Mouse (Mus musculus): ENCODE data around the gene Scd3. TPM values are rescaled to one million over a fixed set of nuclear protein-coding genes. Genes with fewer than 3 reads are reported as not detected.

The Scd3 gene
- polyA plus RNA-seq (2015; fragmentation: Nextera tagmentation; extraction: Ambion mirVana) = 0.70 and 0.88 TPM in 2 replicates

GRCm38 (mm10) chr19:44203015-44203564 lies at the start of gene Scd3:
TSS of gene Scd3 (plus strand) at chr19:44203269.

DNA sequence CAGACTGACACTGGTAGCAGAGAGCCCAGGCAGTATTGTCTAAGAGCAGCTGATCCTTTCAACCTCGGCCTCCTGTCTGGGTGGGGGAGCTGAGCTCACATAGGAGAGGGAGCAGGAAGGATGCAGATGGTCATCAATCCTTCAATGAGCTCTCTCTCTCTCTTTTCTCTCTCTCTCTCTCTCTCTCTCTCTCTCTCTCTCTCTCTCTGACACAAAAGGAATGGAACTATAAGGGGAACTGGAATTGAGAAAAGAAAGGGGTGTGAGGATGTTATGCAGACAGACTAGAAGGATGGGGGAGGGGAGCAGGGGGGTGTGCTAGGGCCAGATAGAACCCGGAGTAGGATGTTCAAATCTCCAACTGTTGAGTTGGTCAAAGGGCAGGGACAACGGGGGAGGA lies 10.7 kb upstream of the Scd3 start, which contains the start of gene Pkd2l1:
Gene Pkd2l1, minus strand, starts transcription at position 101 of the 400 bp plus-strand sequence.

DNA sequence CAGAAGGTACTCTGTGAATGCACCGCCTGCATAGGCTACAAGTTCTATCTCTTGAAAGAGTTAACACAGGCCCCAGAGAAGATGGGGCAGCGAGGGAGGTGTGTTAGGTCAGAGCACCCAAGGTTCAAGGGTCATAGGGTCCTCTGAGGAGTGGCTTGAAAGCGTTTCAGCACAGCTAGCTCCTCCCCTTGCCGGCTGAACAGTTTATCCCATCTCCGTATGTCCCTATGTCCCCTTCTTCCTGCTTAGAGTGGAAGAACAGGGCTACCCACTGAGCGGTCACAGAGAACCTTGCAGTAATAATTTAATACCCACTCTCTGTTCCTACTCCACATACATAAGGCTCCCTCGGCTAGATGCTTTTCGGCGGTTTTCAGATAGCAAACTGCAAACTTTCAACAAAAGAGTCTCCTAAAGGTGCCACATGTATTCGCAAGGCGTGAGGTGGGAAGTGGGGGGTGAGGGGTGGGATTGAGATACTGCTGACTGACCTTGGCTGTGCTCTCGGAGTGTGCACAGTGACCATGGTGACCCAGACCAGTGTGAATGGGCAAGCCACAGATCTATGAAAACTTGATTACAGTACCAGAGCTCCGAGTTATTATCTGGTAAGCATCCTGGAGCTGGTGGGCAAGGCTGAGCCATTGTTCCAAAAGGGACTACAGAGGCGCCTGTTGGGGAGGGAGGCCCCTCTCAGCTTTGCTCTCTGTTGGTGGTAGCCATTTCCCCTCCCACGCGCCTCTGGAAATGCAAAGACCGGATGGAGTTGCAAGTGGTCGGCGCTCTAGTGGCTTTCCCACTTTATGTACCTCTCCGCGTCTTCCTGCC lies 90.1 kb downstream of the Scd3 start, which contains the start of gene Scd2:
Gene Scd2, plus strand, starts transcription at position 734 of the 828 bp plus-strand sequence.

Other genes starting within 250 kb of the Scd3 start
- gene Cpn1, start 216.7 kb upstream of the Scd3 start, polyA plus RNA-seq (2015; fragmentation: Nextera tagmentation; extraction: Ambion mirVana) = 3.7 TPM in 2 replicates
- gene Cyp2c23, start 174.1 kb upstream of the Scd3 start, polyA plus RNA-seq (2015; fragmentation: Nextera tagmentation; extraction: Ambion mirVana) = 2.9 and 3.7 TPM in 2 replicates
- 13.4 and 15.4 TPM in 2 replicates for gene Erlin1, start 133.5 kb upstream of the Scd3 start, polyA plus RNA-seq (2015; fragmentation: Nextera tagmentation; extraction: Ambion mirVana)
- gene Chuk, start 95.8 kb upstream of the Scd3 start, polyA plus RNA-seq (2015; fragmentation: Nextera tagmentation; extraction: Ambion mirVana) = 22.2 and 39.3 TPM in 2 replicates
- 17.1 and 28.5 TPM in 2 replicates for gene Cwf19l1, start 67.4 kb upstream of the Scd3 start, polyA plus RNA-seq (2015; fragmentation: Nextera tagmentation; extraction: Ambion mirVana)
- gene Bloc1s2, start 56.8 kb upstream of the Scd3 start, polyA plus RNA-seq (2015; fragmentation: Nextera tagmentation; extraction: Ambion mirVana) = 126 and 150 TPM in 2 replicates
- not detected in 2 replicates for gene Pkd2l1, start 10.8 kb upstream of the Scd3 start, polyA plus RNA-seq (2015; fragmentation: Nextera tagmentation; extraction: Ambion mirVana)
- 90.4 and 123 TPM in 2 replicates for gene Scd2, start 90.4 kb downstream of the Scd3 start, polyA plus RNA-seq (2015; fragmentation: Nextera tagmentation; extraction: Ambion mirVana)
- gene Scd4, start 129.8 kb downstream of the Scd3 start, polyA plus RNA-seq (2015; fragmentation: Nextera tagmentation; extraction: Ambion mirVana) = 0.08 and 0.16 TPM in 2 replicates
- 5.1 and 7.4 TPM in 2 replicates for gene Scd1, start 204.6 kb downstream of the Scd3 start, polyA plus RNA-seq (2015; fragmentation: Nextera tagmentation; extraction: Ambion mirVana)

Data from adrenal gland, postnatal 0 days (tissue).